Mouse (Mus musculus) forebrain, embryonic 15.5 days (tissue): ENCODE results near the gene Gm47996. TPM values are rescaled to one million over a fixed set of nuclear protein-coding genes. Genes with fewer than 3 reads are reported as not detected.
"Not testable (repeated sequence)": the region's sequence is repeated elsewhere in the genome, so short reads cannot be mapped to it uniquely, and the experiment has no call there.

Source experiments
- ATAC-seq: fragments of 200-750 bp; cut with Nextera tagmentation; replicated peaks from 2 replicates; pipeline ENCODE4 v1.8.0; 2017; ENCODE audit warnings: mild to moderate bottlenecking, moderate TSS enrichment, moderate library complexity
- H3K27ac ChIP-seq: fragments of 300-500 bp; sonication (generic); replicated peaks from 2 replicates; pipeline ENCODE4 v1.5.1; 2015; ENCODE audit warnings: mild to moderate bottlenecking, inconsistent platforms
- H3K27me3 ChIP-seq: fragments of 300-500 bp; sonication (generic); 2 replicates; pipeline ENCODE4 v1.6.1; 2015; ENCODE audit warnings: inconsistent platforms
- H3K36me3 ChIP-seq: fragments of 300-500 bp; sonication (generic); 2 replicates; pipeline ENCODE4 v1.6.1; 2015; ENCODE audit warnings: mild to moderate bottlenecking, inconsistent platforms
- H3K4me1 ChIP-seq: fragments of 300-500 bp; sonication (generic); 2 replicates; pipeline ENCODE4 v1.6.1; 2015; ENCODE audit warnings: inconsistent platforms
- H3K4me2 ChIP-seq: fragments of 300-500 bp; sonication (generic); replicated peaks from 2 replicates; pipeline ENCODE4 v1.6.1; 2015; ENCODE audit warnings: mild to moderate bottlenecking, inconsistent platforms
- H3K4me3 ChIP-seq: fragments of 300-500 bp; sonication (generic); 2 replicates; pipeline ENCODE4 v1.5.1; 2015; ENCODE audit warnings: mild to moderate bottlenecking, inconsistent platforms
- H3K9ac ChIP-seq: fragments of 300-500 bp; sonication (generic); replicated peaks from 2 replicates; pipeline ENCODE4 v1.6.1; 2015; ENCODE audit warnings: mild to moderate bottlenecking, inconsistent platforms
- H3K9me3 ChIP-seq: fragments of 300-500 bp; sonication (generic); 2 replicates; pipeline ENCODE4 v1.6.1; 2016; ENCODE audit warnings: inconsistent platforms
- WGBS: fragments of 180-500 bp; shearing (Covaris S2); methylation state at CpG from one replicate; pipeline ENCODE4 v1.1.7; 2015; ENCODE audit warnings: mixed read lengths; 5-methylcytosine and 5-hydroxymethylcytosine counted together
- polyA plus RNA-seq: library from polyadenylated mRNA; unstranded; fragments of >200 nt; fragmentation: Nextera tagmentation; extraction: Ambion mirVana; gene quantifications from 2 replicates; pipeline ENCODE4 v1.2.1, GENCODE M21; 2015

The Gm47996 gene
- polyA plus RNA-seq, 1 experiment from 2014 or later, result not detected

DNA sequence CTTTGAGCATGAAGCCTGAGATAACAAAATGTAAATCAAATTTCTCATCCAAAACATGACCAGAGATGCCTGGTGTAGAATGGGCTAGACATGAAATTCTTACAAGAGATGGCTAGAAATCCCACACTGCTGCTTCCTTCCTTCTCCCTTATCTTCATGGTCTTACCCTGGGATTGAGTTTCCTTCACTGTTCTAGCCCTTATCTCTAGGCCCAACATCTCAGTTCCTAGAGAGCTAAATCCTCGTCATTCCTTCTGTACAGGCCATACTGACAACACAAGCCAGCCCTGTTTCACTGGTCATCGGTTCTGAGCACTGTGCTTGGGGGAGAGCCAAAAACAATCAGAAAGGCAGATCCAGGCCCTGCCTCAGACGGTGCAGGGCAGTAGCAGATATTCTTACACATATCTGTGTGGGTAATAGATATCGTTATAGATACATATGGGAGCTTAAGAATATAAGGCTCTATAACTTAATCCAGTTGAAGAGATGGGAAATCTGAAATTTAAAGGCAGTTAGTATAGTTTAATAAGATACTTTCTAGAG lies 23.0 kb upstream of the Gm47996 start:
- not testable (repeated sequence) for H3K36me3 ChIP-seq, H3K27ac ChIP-seq, H3K27me3 ChIP-seq, H3K9me3 ChIP-seq, H3K4me3 ChIP-seq, H3K4me1 ChIP-seq, H3K4me2 ChIP-seq, H3K9ac ChIP-seq, ATAC-seq
- WGBS, result 92% methylated on average over 4 of the region's 4 CpGs

DNA sequence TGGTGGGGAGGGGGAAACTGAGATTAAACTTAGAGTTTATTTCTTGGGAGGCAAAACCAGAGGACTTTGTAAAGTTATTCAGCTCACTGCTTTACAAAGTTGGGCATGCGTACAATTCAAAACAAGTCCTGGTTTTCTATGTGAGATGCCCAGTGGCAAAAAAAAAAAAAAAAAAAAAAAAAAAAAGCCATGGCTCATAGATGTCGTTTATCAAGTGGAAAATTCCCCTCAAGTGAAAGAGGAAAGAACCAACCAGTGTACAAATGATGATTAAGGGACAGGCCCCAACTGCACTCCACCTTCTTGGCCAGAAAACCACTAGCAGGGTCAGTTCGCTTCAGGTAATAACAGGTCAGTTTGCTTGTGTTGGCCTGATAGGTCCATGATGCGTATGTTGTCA lies 21.5 kb upstream of the Gm47996 start:
- ATAC-seq, result no peak
- WGBS, result 90% methylated on average over 4 of the region's 4 CpGs

DNA sequence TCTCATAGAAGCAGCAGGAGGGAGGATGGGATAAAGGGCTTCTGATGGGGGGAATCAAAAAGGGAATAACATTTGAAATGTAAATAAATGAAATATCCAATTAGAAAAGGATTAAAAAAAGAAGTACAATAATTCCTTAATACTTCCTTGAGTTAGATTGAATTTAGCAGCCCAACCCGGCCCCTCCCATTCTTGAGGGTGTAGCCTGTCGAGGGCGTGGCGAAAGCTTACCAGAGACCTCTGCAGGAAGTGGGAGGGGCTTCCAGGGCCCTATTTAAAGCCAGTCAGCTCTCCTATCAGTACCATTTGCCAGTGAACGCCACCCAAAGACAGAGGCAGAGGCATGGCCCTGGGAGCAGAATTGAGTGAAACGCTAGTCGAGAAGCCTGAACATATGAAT lies 17.9 kb upstream of the Gm47996 start, which contains the start of gene Gm8947:
TSS of gene Gm8947 (plus strand) at position 302 of the 400 bp plus-strand sequence.
- H3K4me1 ChIP-seq, H3K27me3 ChIP-seq, H3K27ac ChIP-seq, H3K4me3 ChIP-seq, H3K4me2 ChIP-seq, H3K9ac ChIP-seq, H3K36me3 ChIP-seq, ATAC-seq, H3K9me3 ChIP-seq: not testable (repeated sequence)
- 86% methylated on average over 1 of the region's 7 CpGs for WGBS

More for the DNA sequence above, 21.5 kb upstream of the Gm47996 start:
- Histone ChIP-seq H3K9me3 (no peaks in the 10 kb centered on the region), H3K4me1 (no peaks in the 10 kb centered on the region), H3K4me3 (no peak overlapping the region), H3K9ac (no peak overlapping the region), H3K27ac (no peak overlapping the region), H3K27me3 (no peaks in the 10 kb centered on the region), H3K4me2 (no peak overlapping the region), H3K36me3 (no peaks in the 10 kb centered on the region)

DNA sequence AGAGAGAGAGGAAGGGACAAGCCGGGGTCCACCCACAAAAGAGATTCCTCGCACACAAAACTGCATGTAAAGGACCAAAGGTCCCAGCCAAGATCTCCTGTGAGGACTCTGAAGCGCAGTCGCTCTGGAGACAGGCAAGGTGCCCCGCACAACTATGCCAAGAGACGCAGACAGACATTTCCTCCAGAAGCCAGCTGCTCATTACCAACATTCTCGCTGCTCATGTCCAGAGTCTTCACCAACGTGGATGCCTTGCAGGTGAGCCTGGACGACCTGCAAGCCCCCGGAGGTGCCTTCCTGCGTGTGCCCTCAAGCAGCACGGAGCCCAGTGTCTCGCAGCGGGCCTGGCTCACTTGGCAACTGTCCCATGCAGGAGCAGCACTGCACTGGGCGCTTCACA lies 17.2 kb upstream of the Gm47996 start:
- not testable (repeated sequence) for H3K36me3 ChIP-seq, ATAC-seq, H3K27me3 ChIP-seq, H3K4me3 ChIP-seq, H3K9ac ChIP-seq, H3K9me3 ChIP-seq, H3K4me2 ChIP-seq, H3K4me1 ChIP-seq, H3K27ac ChIP-seq
- WGBS, result 90% methylated on average over 15 of the region's 15 CpGs

- H3K4me2 ChIP-seq, H3K4me3 ChIP-seq, H3K9me3 ChIP-seq, H3K27me3 ChIP-seq, H3K27ac ChIP-seq, H3K36me3 ChIP-seq, H3K4me1 ChIP-seq, ATAC-seq, H3K9ac ChIP-seq: not testable (repeated sequence)
- 55% methylated on average over 4 of the region's 4 CpGs for WGBS
Measured at GRCm38 (mm10) chr1:151195986-151196385, 13.9 kb upstream of the Gm47996 start.

- not testable (repeated sequence) for H3K9me3 ChIP-seq, H3K36me3 ChIP-seq, H3K27ac ChIP-seq, H3K27me3 ChIP-seq, H3K4me2 ChIP-seq, ATAC-seq, H3K4me3 ChIP-seq, H3K4me1 ChIP-seq, H3K9ac ChIP-seq
- WGBS, result 87% methylated on average over 3 of the region's 3 CpGs
Measured at GRCm38 (mm10) chr1:151196690-151197089, 13.2 kb upstream of the Gm47996 start.

DNA sequence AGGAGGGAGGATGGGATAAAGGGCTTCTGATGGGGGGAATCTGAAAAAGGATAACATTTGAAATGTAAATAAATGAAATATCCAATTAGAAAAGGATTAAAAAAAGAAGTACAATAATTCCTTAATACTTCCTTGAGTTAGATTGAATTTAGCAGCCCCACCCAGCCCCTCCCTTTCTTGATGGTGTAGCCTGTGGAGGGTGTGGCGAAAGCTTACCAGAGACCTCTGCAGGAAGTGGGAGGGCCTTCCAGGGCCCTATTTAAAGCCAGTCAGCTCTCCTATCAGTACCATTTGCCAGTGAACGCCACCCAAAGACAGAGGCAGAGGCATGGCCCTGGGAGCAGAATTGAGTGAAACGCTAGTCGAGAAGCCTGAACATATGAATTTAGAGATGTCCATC lies 11.8 kb upstream of the Gm47996 start, which contains the start of gene Gm47995:
TSS of gene Gm47995 (plus strand) at position 329 of the 400 bp plus-strand sequence.
- not testable (repeated sequence) for H3K4me3 ChIP-seq, H3K27me3 ChIP-seq, H3K9me3 ChIP-seq, ATAC-seq, H3K4me1 ChIP-seq, H3K9ac ChIP-seq, H3K36me3 ChIP-seq, H3K4me2 ChIP-seq, H3K27ac ChIP-seq
- WGBS, result 82% methylated on average over 4 of the region's 4 CpGs

DNA sequence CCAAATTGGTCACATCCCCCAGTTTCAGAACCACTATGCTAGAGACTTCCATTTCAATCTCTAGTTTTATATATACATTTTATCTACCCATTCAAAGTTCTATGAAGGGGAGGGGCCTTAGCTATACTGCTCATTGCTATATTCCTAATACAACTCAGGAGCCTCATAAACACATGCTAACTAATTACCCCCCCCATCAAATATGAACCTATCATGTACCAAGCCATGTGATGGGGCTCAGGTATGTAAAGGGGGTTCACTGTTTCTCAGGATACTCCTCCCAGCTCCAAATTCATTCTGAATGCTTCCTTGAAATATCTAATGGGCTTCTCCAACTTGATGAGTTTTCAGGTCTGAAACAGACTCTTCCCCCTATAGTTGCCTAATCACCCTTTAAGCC lies 9.3 kb upstream of the Gm47996 start:
- H3K27me3 ChIP-seq, H3K4me2 ChIP-seq, H3K27ac ChIP-seq, H3K36me3 ChIP-seq, H3K4me1 ChIP-seq, H3K9ac ChIP-seq, H3K4me3 ChIP-seq, H3K9me3 ChIP-seq: not testable (repeated sequence)
- 0 out of 2 replicates have a peak, but pooled peaks have one; percentile 41 for ATAC-seq

DNA sequence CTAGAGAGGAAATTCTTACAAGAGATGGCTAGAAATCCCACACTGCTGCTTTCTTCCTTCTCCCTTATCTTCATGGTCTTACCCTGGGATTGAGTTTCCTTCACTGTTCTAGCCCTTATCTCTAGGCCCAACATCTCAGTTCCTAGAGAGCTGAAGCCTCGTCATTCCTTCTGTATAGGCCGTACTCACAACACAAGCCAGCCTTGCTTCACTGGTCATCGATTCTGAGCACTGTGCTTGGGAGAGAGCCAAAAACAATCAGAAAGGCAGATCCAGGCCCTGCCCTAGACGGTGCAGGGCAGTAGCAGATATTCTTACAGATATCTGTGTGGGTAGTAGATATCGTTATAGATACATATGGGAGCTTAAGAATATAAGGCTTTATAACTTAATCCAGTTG lies 7.2 kb upstream of the Gm47996 start:
- H3K27ac ChIP-seq, H3K9me3 ChIP-seq, H3K27me3 ChIP-seq, H3K4me2 ChIP-seq, H3K9ac ChIP-seq, H3K4me3 ChIP-seq, H3K36me3 ChIP-seq, H3K4me1 ChIP-seq: not testable (repeated sequence)
- 85% methylated on average over 4 of the region's 5 CpGs for WGBS
- ATAC-seq, result 0 out of 2 replicates have a peak, but pooled peaks have one; percentile 16

DNA sequence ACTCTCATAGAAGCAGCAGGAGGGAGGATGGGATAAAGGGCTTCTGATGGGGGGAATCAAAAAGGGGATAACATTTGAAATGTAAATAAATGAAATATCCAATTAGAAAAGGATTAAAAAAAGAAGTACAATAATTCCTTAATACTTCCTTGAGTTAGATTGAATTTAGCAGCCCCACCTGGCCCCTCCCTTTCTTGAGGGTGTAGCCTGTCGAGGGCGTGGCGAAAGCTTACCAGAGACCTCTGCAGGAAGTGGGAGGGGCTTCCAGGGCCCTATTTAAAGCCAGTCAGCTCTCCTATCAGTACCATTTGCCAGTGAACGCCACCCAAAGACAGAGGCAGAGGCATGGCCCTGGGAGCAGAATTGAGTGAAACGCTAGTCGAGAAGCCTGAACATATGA lies 6.1 kb upstream of the Gm47996 start, which contains the start of gene 3110040M04Rik:
TSS of gene 3110040M04Rik (plus strand) at position 304 of the 400 bp plus-strand sequence.
- not testable (repeated sequence) for H3K9ac ChIP-seq, H3K4me3 ChIP-seq, H3K4me1 ChIP-seq, H3K36me3 ChIP-seq, H3K4me2 ChIP-seq, H3K27me3 ChIP-seq, H3K27ac ChIP-seq, ATAC-seq, H3K9me3 ChIP-seq
- no CpG with 5 or more reads among the region's 6 CpGs for WGBS

DNA sequence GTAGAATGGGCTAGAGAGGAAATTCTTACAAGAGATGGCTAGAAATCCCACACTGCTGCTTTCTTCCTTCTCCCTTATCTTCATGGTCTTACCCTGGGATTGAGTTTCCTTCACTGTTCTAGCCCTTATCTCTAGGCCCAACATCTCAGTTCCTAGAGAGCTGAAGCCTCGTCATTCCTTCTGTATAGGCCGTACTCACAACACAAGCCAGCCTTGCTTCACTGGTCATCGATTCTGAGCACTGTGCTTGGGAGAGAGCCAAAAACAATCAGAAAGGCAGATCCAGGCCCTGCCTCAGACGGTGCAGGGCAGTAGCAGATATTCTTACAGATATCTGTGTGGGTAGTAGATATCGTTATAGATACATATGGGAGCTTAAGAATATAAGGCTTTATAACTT lies 1.4 kb upstream of the Gm47996 start:
- H3K4me1 ChIP-seq, H3K9ac ChIP-seq, H3K27me3 ChIP-seq, H3K4me3 ChIP-seq, H3K36me3 ChIP-seq, H3K9me3 ChIP-seq, H3K4me2 ChIP-seq, H3K27ac ChIP-seq: not testable (repeated sequence)
- 68% methylated on average over 4 of the region's 5 CpGs for WGBS
- ATAC-seq, result peak; percentile 57; the same call in 1 of the 2 replicates

GRCm38 (mm10) chr1:151208944-151209343 lies 987 bp upstream of the Gm47996 start:
- H3K4me3 ChIP-seq, H3K4me2 ChIP-seq, H3K9ac ChIP-seq, H3K9me3 ChIP-seq, H3K4me1 ChIP-seq, H3K27ac ChIP-seq, H3K27me3 ChIP-seq, ATAC-seq, H3K36me3 ChIP-seq: not testable (repeated sequence)

- not testable (repeated sequence) for H3K4me3 ChIP-seq, ATAC-seq, H3K36me3 ChIP-seq, H3K9me3 ChIP-seq, H3K9ac ChIP-seq, H3K27ac ChIP-seq, H3K4me2 ChIP-seq, H3K4me1 ChIP-seq, H3K27me3 ChIP-seq
- 96% methylated on average over 5 of the region's 5 CpGs for WGBS
Measured at GRCm38 (mm10) chr1:151211666-151212065, 1.7 kb downstream of the Gm47996 start.
